Mouse (Mus musculus): ENCODE measurements at regions not wholly inside any gene's neighbourhood (a gene's known extent, or its start where the extent isn't known, plus 50 kb on each side); places are given as distances from the start of the nearest gene placed in this dataset.

- WGBS: 54% methylated on average over 10 of the region's 10 CpGs
- ATAC-seq (ENCODE audit: insufficient number of reproducible peaks, insufficient read depth, low FRiP score, low read depth): no peak
- Histone ChIP-seq H3K4me3 (ENCODE audit: control insufficient read depth in 1 of 2, insufficient read depth in 1 of 2, low read depth in 1 of 2, low read length in 2 of 2) (no peak overlapping the region), H3K9ac (ENCODE audit: low read length) (no peak overlapping the region), H3K27ac (replicated peaks in 1 of 2; ENCODE audit: control insufficient read depth in 1 of 2, insufficient read depth in 1 of 2, low read depth in 2 of 2, low read length in 2 of 2) (no peak overlapping the region), H3K9me3 (ENCODE audit: control insufficient read depth, low read length) (no peaks in the 10 kb centered on the region), H3K36me3 (ENCODE audit: control insufficient read depth, insufficient read depth, low read length) (no peaks in the 10 kb centered on the region), H3K4me2 (ENCODE audit: low read length) (no peak overlapping the region), H3K27me3 (ENCODE audit: control insufficient read depth, insufficient read depth, low read length) (no peaks in the 10 kb centered on the region), H3K4me1 (ENCODE audit: control insufficient read depth in 2 of 2, insufficient read depth in 2 of 2, low read length in 2 of 2) (peaks cover 5 to 13% of the 10 kb centered on the region in 2 experiments; a peak in 2 of 4 replicates)
Measured at GRCm38 (mm10) chr4:45736215-45736815, 62.5 kb upstream of the Aldh1b1 start.

- no peaks in the 10 kb centered on the region for H3K27me3 ChIP-seq (ENCODE audit: control insufficient read depth, insufficient read depth, low read length)
- ATAC-seq (ENCODE audit: insufficient number of reproducible peaks, insufficient read depth, low FRiP score, low read depth): no peak
- WGBS: 89% methylated on average over 6 of the region's 6 CpGs
- H3K36me3 ChIP-seq (ENCODE audit: control insufficient read depth, insufficient read depth, low read length): no peaks in the 10 kb centered on the region
- H3K4me3 ChIP-seq (ENCODE audit: control insufficient read depth in 1 of 2, insufficient read depth in 1 of 2, low read depth in 1 of 2, low read length in 2 of 2): no peak overlapping the region
- H3K4me1 ChIP-seq (ENCODE audit: control insufficient read depth in 2 of 2, insufficient read depth in 2 of 2, low read length in 2 of 2): peaks cover 3 to 12% of the 10 kb centered on the region in 2 experiments; a peak in 2 of 4 replicates
- no peak overlapping the region for H3K4me2 ChIP-seq (ENCODE audit: low read length)
- no peak overlapping the region for H3K9ac ChIP-seq (ENCODE audit: low read length)
- H3K27ac ChIP-seq (replicated peaks in 1 of 2; ENCODE audit: control insufficient read depth in 1 of 2, insufficient read depth in 1 of 2, low read depth in 2 of 2, low read length in 2 of 2): no peak overlapping the region
- no peaks in the 10 kb centered on the region for H3K9me3 ChIP-seq (ENCODE audit: control insufficient read depth, low read length)
Measured at GRCm38 (mm10) chr4:45734011-45734410, 64.8 kb upstream of the Aldh1b1 start.

GRCm38 (mm10) chr4:45730862-45731831 is 67.7 kb upstream of the Aldh1b1 start:
- no peak overlapping the region for H3K27ac ChIP-seq (replicated peaks in 1 of 2; ENCODE audit: control insufficient read depth in 1 of 2, insufficient read depth in 1 of 2, low read depth in 2 of 2, low read length in 2 of 2)
- no peaks in the 10 kb centered on the region for H3K27me3 ChIP-seq (ENCODE audit: control insufficient read depth, insufficient read depth, low read length)
- 30% methylated on average over 14 of the region's 14 CpGs for WGBS
- no peak overlapping the region for H3K4me3 ChIP-seq (ENCODE audit: control insufficient read depth in 1 of 2, insufficient read depth in 1 of 2, low read depth in 1 of 2, low read length in 2 of 2)
- no peaks in the 10 kb centered on the region for H3K9me3 ChIP-seq (ENCODE audit: control insufficient read depth, low read length)
- no peak overlapping the region for H3K4me2 ChIP-seq (ENCODE audit: low read length)
- peaks cover 0 to 9% of the 10 kb centered on the region in 2 experiments; a peak in 2 of 4 replicates for H3K4me1 ChIP-seq (ENCODE audit: control insufficient read depth in 2 of 2, insufficient read depth in 2 of 2, low read length in 2 of 2)
- H3K9ac ChIP-seq (ENCODE audit: low read length): no peak overlapping the region
- H3K36me3 ChIP-seq (ENCODE audit: control insufficient read depth, insufficient read depth, low read length): no peaks in the 10 kb centered on the region
- ATAC-seq (ENCODE audit: insufficient number of reproducible peaks, insufficient read depth, low FRiP score, low read depth): no peak

GRCm38 (mm10) chr4:45729801-45730200 is 69.0 kb upstream of the Aldh1b1 start:
- WGBS: 64% methylated on average over 4 of the region's 4 CpGs
- peaks cover 10 to 14% of the 10 kb centered on the region in 2 experiments for H3K4me1 ChIP-seq (ENCODE audit: control insufficient read depth in 2 of 2, insufficient read depth in 2 of 2, low read length in 2 of 2)
- no peaks in the 10 kb centered on the region for H3K27me3 ChIP-seq (ENCODE audit: control insufficient read depth, insufficient read depth, low read length)
- H3K27ac ChIP-seq (replicated peaks in 1 of 2; ENCODE audit: control insufficient read depth in 1 of 2, insufficient read depth in 1 of 2, low read depth in 2 of 2, low read length in 2 of 2): no peak overlapping the region
- H3K9me3 ChIP-seq (ENCODE audit: control insufficient read depth, low read length): no peaks in the 10 kb centered on the region
- no peak overlapping the region for H3K4me2 ChIP-seq (ENCODE audit: low read length)
- H3K4me3 ChIP-seq (ENCODE audit: control insufficient read depth in 1 of 2, insufficient read depth in 1 of 2, low read depth in 1 of 2, low read length in 2 of 2): no peak overlapping the region
- no peaks in the 10 kb centered on the region for H3K36me3 ChIP-seq (ENCODE audit: control insufficient read depth, insufficient read depth, low read length)
- no peak overlapping the region for H3K9ac ChIP-seq (ENCODE audit: low read length)
- ATAC-seq (ENCODE audit: insufficient number of reproducible peaks, insufficient read depth, low FRiP score, low read depth): no peak

- H3K9ac ChIP-seq (ENCODE audit: low read length): no peak overlapping the region
- no peaks in the 10 kb centered on the region for H3K27me3 ChIP-seq (ENCODE audit: control insufficient read depth, insufficient read depth, low read length)
- WGBS: 62% methylated on average over 4 of the region's 4 CpGs
- no peak overlapping the region for H3K27ac ChIP-seq (replicated peaks in 1 of 2; ENCODE audit: control insufficient read depth in 1 of 2, insufficient read depth in 1 of 2, low read depth in 2 of 2, low read length in 2 of 2)
- H3K4me2 ChIP-seq (ENCODE audit: low read length): no peak overlapping the region
- H3K4me3 ChIP-seq (ENCODE audit: control insufficient read depth in 1 of 2, insufficient read depth in 1 of 2, low read depth in 1 of 2, low read length in 2 of 2): no peak overlapping the region
- H3K36me3 ChIP-seq (ENCODE audit: control insufficient read depth, insufficient read depth, low read length): no peaks in the 10 kb centered on the region
- no peaks in the 10 kb centered on the region for H3K9me3 ChIP-seq (ENCODE audit: control insufficient read depth, low read length)
- H3K4me1 ChIP-seq (ENCODE audit: control insufficient read depth in 2 of 2, insufficient read depth in 2 of 2, low read length in 2 of 2): peaks cover 14 to 19% of the 10 kb centered on the region in 2 experiments
- ATAC-seq (ENCODE audit: insufficient number of reproducible peaks, insufficient read depth, low FRiP score, low read depth): no peak
Measured at GRCm38 (mm10) chr4:45728825-45729224, 70.0 kb upstream of the Aldh1b1 start.

GRCm38 (mm10) chr4:45727915-45728314 is 70.9 kb upstream of the Aldh1b1 start:
- no peak overlapping the region for H3K4me3 ChIP-seq (ENCODE audit: control insufficient read depth in 1 of 2, insufficient read depth in 1 of 2, low read depth in 1 of 2, low read length in 2 of 2)
- WGBS: 90% methylated on average over 5 of the region's 5 CpGs
- H3K9ac ChIP-seq (ENCODE audit: low read length): no peak overlapping the region
- no peak overlapping the region for H3K4me2 ChIP-seq (ENCODE audit: low read length)
- no peak for ATAC-seq (ENCODE audit: insufficient number of reproducible peaks, insufficient read depth, low FRiP score, low read depth)
- no peaks in the 10 kb centered on the region for H3K27me3 ChIP-seq (ENCODE audit: control insufficient read depth, insufficient read depth, low read length)
- H3K4me1 ChIP-seq (ENCODE audit: control insufficient read depth in 2 of 2, insufficient read depth in 2 of 2, low read length in 2 of 2): peaks cover 14 to 19% of the 10 kb centered on the region in 2 experiments
- no peak overlapping the region for H3K27ac ChIP-seq (replicated peaks in 1 of 2; ENCODE audit: control insufficient read depth in 1 of 2, insufficient read depth in 1 of 2, low read depth in 2 of 2, low read length in 2 of 2)
- no peaks in the 10 kb centered on the region for H3K9me3 ChIP-seq (ENCODE audit: control insufficient read depth, low read length)
- H3K36me3 ChIP-seq (ENCODE audit: control insufficient read depth, insufficient read depth, low read length): no peaks in the 10 kb centered on the region

GRCm38 (mm10) chr4:45727474-45727873 is 71.3 kb upstream of the Aldh1b1 start:
- Histone ChIP-seq H3K9ac (ENCODE audit: low read length) (no peak overlapping the region), H3K27me3 (ENCODE audit: control insufficient read depth, insufficient read depth, low read length) (no peaks in the 10 kb centered on the region), H3K4me3 (ENCODE audit: control insufficient read depth in 1 of 2, insufficient read depth in 1 of 2, low read depth in 1 of 2, low read length in 2 of 2) (no peak overlapping the region), H3K36me3 (ENCODE audit: control insufficient read depth, insufficient read depth, low read length) (no peaks in the 10 kb centered on the region), H3K4me1 (ENCODE audit: control insufficient read depth in 2 of 2, insufficient read depth in 2 of 2, low read length in 2 of 2) (peaks cover 14 to 19% of the 10 kb centered on the region in 2 experiments), H3K27ac (replicated peaks in 1 of 2; ENCODE audit: control insufficient read depth in 1 of 2, insufficient read depth in 1 of 2, low read depth in 2 of 2, low read length in 2 of 2) (no peak overlapping the region), H3K4me2 (ENCODE audit: low read length) (no peak overlapping the region), H3K9me3 (ENCODE audit: control insufficient read depth, low read length) (no peaks in the 10 kb centered on the region)
- no peak for ATAC-seq (ENCODE audit: insufficient number of reproducible peaks, insufficient read depth, low FRiP score, low read depth)
- 74% methylated on average over 9 of the region's 9 CpGs for WGBS
